Mouse (Mus musculus): ENCODE results near the gene Adam22. TPM values are rescaled to one million over a fixed set of nuclear protein-coding genes. Genes with fewer than 3 reads are reported as not detected.
"Not testable (repeated sequence)": the region's sequence is repeated elsewhere in the genome, so short reads cannot be mapped to it uniquely, and the experiment has no call there.

Gene Adam22
- polyA plus RNA-seq, 1 experiment = 75.8 TPM

GRCm38 (mm10) chr5:8073406-8073805, 294.6 kb downstream of the Adam22 start:
- DNase-seq (ENCODE audit: extremely low spot score in 1 of 2, low spot score in 1 of 2) = no peak

- no peak for DNase-seq (ENCODE audit: extremely low spot score in 1 of 2, low spot score in 1 of 2)
These were observed 304.8 kb downstream of the Adam22 start for GRCm38 (mm10) chr5:8063207-8063606.

GRCm38 (mm10) chr5:8062469-8062868, 305.5 kb downstream of the Adam22 start:
- DNase-seq (ENCODE audit: extremely low spot score in 1 of 2, low spot score in 1 of 2) = no peak

- no peak for DNase-seq (ENCODE audit: extremely low spot score in 1 of 2, low spot score in 1 of 2)
These were observed 309.9 kb downstream of the Adam22 start for GRCm38 (mm10) chr5:8058056-8058455.

- no peak for DNase-seq (ENCODE audit: extremely low spot score in 1 of 2, low spot score in 1 of 2)
These were observed 311.0 kb downstream of the Adam22 start for GRCm38 (mm10) chr5:8057018-8057323.

- peak; percentile 46 to 81 for DNase-seq (ENCODE audit: extremely low spot score in 1 of 2, low spot score in 1 of 2)
These were observed 311.6 kb downstream of the Adam22 start for GRCm38 (mm10) chr5:8056141-8057017.

GRCm38 (mm10) chr5:8055721-8056129, 312.2 kb downstream of the Adam22 start:
- no peak for DNase-seq (ENCODE audit: extremely low spot score in 1 of 2, low spot score in 1 of 2)

GRCm38 (mm10) chr5:8053827-8054226, 314.1 kb downstream of the Adam22 start:
- no peak for DNase-seq (ENCODE audit: extremely low spot score in 1 of 2, low spot score in 1 of 2)

- DNase-seq (ENCODE audit: extremely low spot score in 1 of 2, low spot score in 1 of 2) = no peak
These were observed 322.1 kb downstream of the Adam22 start, which contains the start of gene Sri for GRCm38 (mm10) chr5:8045855-8046254. Gene Sri, plus strand, starts transcription at chr5:8046078.

- not testable (repeated sequence) for DNase-seq (ENCODE audit: extremely low spot score in 1 of 2, low spot score in 1 of 2)
These were observed 333.4 kb downstream of the Adam22 start for GRCm38 (mm10) chr5:8034596-8034995.

Other genes starting within 250 kb of the Adam22 start
- 2.2 and 2.3 TPM in 2 replicates for gene Dbf4, start 54.6 kb upstream of the Adam22 start, polyA plus RNA-seq (2012; rRNA removed)
- gene Slc25a40, start 54.7 kb upstream of the Adam22 start, polyA plus RNA-seq (2012; rRNA removed) = 11.5 and 13.4 TPM in 2 replicates